In genomic region chr11:100729976-100730375, GRCm38 (mm10) we compare ENCODE assay signal across 16 mouse cellular contexts. TPM values are rescaled to one million over a fixed set of nuclear protein-coding genes. Genes with fewer than 3 reads are reported as not detected.
"Had no signal": no experiment of that assay in that cellular context is flagged by ENCODE, and none has a peak within 500 bp of the region (broad histone marks: within the 10 kb centered on the region; RNA-seq: fewer than 3 reads in every experiment).

No protein-coding gene starts in this region.

- H3K36me3 ChIP-seq: stomach, embryonic 15.5 days had no signal

- H3K4me3 ChIP-seq: kidney, embryonic 15.5 days; limb, embryonic 15.5 days; midbrain, embryonic 15.5 days; neural tube, embryonic 12.5 days; stomach, embryonic 15.5 days had no signal

- ATAC-seq: midbrain, embryonic 15.5 days had no signal

- H3K9ac ChIP-seq: kidney, embryonic 15.5 days; limb, embryonic 15.5 days; liver, embryonic 14.5 days; midbrain, embryonic 15.5 days; stomach, embryonic 15.5 days had no signal

- H3K27me3 ChIP-seq: kidney, embryonic 15.5 days; limb, embryonic 15.5 days; midbrain, embryonic 15.5 days; neural tube, embryonic 12.5 days; stomach, embryonic 15.5 days had no signal

- DNase-seq: layer of hippocampus, postnatal 36 days; lung, adult 18-20 months; thymus, postnatal 36 days had no signal

- H3K27ac ChIP-seq: kidney, embryonic 15.5 days; limb, embryonic 15.5 days; liver, embryonic 14.5 days; midbrain, embryonic 15.5 days; neural tube, embryonic 12.5 days; stomach, embryonic 15.5 days had no signal

- H3K4me1 ChIP-seq: midbrain, embryonic 15.5 days; neural tube, embryonic 12.5 days had no signal

- H3K9me3 ChIP-seq: kidney, embryonic 15.5 days; limb, embryonic 15.5 days; midbrain, embryonic 15.5 days; neural tube, embryonic 12.5 days; stomach, embryonic 15.5 days had no signal

- H3K4me2 ChIP-seq: kidney, embryonic 15.5 days; limb, embryonic 15.5 days; midbrain, embryonic 11.5 days; midbrain, embryonic 15.5 days; neural tube, embryonic 12.5 days; stomach, embryonic 15.5 days had no signal

RNA-seq across cellular contexts. Expression of gene Hspb9, which starts 16.3 kb away (rescaled TPM):
- total RNA-seq: layer of hippocampus, postnatal 36 days; monocyte, adult 5-6 weeks; neutrophil, adult 5-6 weeks had no signal
- polyA plus RNA-seq: kidney, embryonic 15.5 days; lung, embryonic 16.5 days; midbrain, embryonic 15.5 days; neural tube, embryonic 12.5 days; stomach, embryonic 15.5 days; thymus, postnatal 0 days had no signal

RNA-seq across cellular contexts. Expression of gene Kcnh4, which starts 29.8 kb away (rescaled TPM):
- total RNA-seq: megakaryocyte progenitor cell, adult 5-6 weeks; monocyte, adult 5-6 weeks had no signal
- polyA plus RNA-seq: limb, embryonic 11.5 days; limb, embryonic 15.5 days; liver, embryonic 14.5 days; lung, embryonic 16.5 days; thymus, postnatal 0 days had no signal
